ENCODE assay signal across 8 mouse cellular contexts in the genomic region with DNA sequence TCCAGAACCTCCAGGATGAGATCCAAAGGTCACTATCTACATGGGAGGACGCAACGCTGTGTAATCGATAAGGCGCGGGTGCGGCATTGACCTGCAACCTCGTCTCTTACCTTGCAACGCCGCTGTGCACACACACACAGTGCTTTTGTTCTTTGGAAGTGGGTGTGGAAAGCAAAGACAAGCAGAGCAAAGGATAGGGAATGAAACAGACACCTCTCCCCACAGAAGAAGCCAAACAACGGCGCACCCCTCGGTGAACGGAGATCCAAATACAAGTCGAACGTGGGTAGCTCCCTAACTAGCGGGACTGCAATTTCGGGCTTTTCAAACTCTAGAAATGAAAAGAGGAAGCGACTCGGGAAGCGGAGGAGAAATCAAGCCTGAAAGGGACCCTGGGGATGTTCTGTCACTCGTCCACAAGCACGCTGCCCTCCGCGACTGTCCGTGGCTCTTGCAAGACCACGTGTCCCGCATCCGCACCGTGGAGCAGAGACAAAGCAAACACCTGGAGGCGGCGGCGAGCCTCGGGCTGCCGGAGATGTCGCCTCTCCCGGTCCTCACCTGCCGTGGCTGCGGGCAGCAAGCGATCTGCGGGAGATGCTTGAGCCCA. TPM values are rescaled to one million over a fixed set of nuclear protein-coding genes. Genes with fewer than 3 reads are reported as not detected.
DNase-seq lines count a peak whose midpoint lies in the region; ATAC-seq and TF ChIP-seq lines count a peak whose summit lies in the region.

No protein-coding gene starts in this region.

- TF ChIP-seq CTCF in bone marrow macrophage, adult 2 months (IDR thresholded peaks at IDR 0.05; ENCODE audit: low read depth, low read length): no peak
- TF ChIP-seq CTCF in olfactory bulb, adult 2 months (IDR thresholded peaks at IDR 0.05; ENCODE audit: insufficient read depth, low read depth, low read length): no peak

- WGBS in neural tube, embryonic 11.5 days: under 1% methylated on average over 37 of the region's 40 CpGs
- under 1% methylated on average over 40 of the region's 40 CpGs for WGBS in forebrain, embryonic 12.5 days
- under 1% methylated on average over 40 of the region's 40 CpGs for WGBS in liver, embryonic 15.5 days (ENCODE audit: insufficient replicate concordance)
- under 1% methylated on average over 40 of the region's 40 CpGs for WGBS in olfactory bulb, adult 2 months

- H3K27ac ChIP-seq in neural tube, embryonic 11.5 days (ENCODE audit: low read depth, low read length): peak overlapping the region; percentile 77
- peak overlapping the region; percentile 60 for H3K27ac ChIP-seq in bone marrow macrophage, adult 2 months (ENCODE audit: insufficient read depth, low read depth, low read length)
- H3K27ac ChIP-seq in forebrain, embryonic 12.5 days: peak overlapping the region; percentile 84
- peak overlapping the region; percentile 88 for H3K27ac ChIP-seq in liver, embryonic 15.5 days (replicated peaks)
- peak overlapping the region; percentile 47; the same call in 1 of the 2 replicates for H3K27ac ChIP-seq in olfactory bulb, adult 2 months (ENCODE audit: insufficient read depth, low read depth, low read length)

- peaks cover 5% of the 10 kb centered on the region; the same call in 1 of the 2 replicates for H3K4me1 ChIP-seq in neural tube, embryonic 11.5 days (ENCODE audit: control insufficient read depth, insufficient read depth, low read length)
- peaks cover 8% of the 10 kb centered on the region for H3K4me1 ChIP-seq in bone marrow macrophage, adult 2 months (ENCODE audit: control insufficient read depth, insufficient read depth, low read length)
- peaks cover 22% of the 10 kb centered on the region for H3K4me1 ChIP-seq in forebrain, embryonic 12.5 days
- peaks cover 54% of the 10 kb centered on the region for H3K4me1 ChIP-seq in liver, embryonic 15.5 days (replicated peaks)
- peaks cover 6% of the 10 kb centered on the region; the same call in 1 of the 2 replicates for H3K4me1 ChIP-seq in olfactory bulb, adult 2 months (ENCODE audit: control insufficient read depth, insufficient read depth, low read length)

- H3K27me3 ChIP-seq in neural tube, embryonic 11.5 days (ENCODE audit: control insufficient read depth, insufficient read depth, low read length): no peaks in the 10 kb centered on the region
- H3K27me3 ChIP-seq in forebrain, embryonic 12.5 days: no peaks in the 10 kb centered on the region
- no peaks in the 10 kb centered on the region for H3K27me3 ChIP-seq in liver, embryonic 15.5 days

- H3K4me3 ChIP-seq in neural tube, embryonic 11.5 days (ENCODE audit: low read depth, low read length): peak overlapping the region; percentile 92
- H3K4me3 ChIP-seq in bone marrow macrophage, adult 2 months (ENCODE audit: insufficient read depth, low read length): peak overlapping the region; percentile 89
- peak overlapping the region; percentile 86 for H3K4me3 ChIP-seq in forebrain, embryonic 12.5 days (replicated peaks)
- H3K4me3 ChIP-seq in liver, embryonic 15.5 days (replicated peaks): peak overlapping the region; percentile 94
- H3K4me3 ChIP-seq in olfactory bulb, adult 2 months (ENCODE audit: insufficient read depth, low read depth, low read length): peak overlapping the region; percentile 90

- no peak for TF ChIP-seq POLR2A in bone marrow macrophage, adult 2 months (IDR thresholded peaks at IDR 0.05; ENCODE audit: borderline replicate concordance, low read depth, low read length)
- TF ChIP-seq POLR2A in olfactory bulb, adult 2 months (IDR thresholded peaks at IDR 0.05; ENCODE audit: insufficient read depth, low read depth, low read length): no peak

- H3K4me2 ChIP-seq in neural tube, embryonic 11.5 days (ENCODE audit: low read depth): peak overlapping the region; percentile 58
- H3K4me2 ChIP-seq in forebrain, embryonic 12.5 days: peak overlapping the region; percentile 76
- H3K4me2 ChIP-seq in liver, embryonic 15.5 days: peak overlapping the region; percentile 93

- H3K36me3 ChIP-seq in neural tube, embryonic 11.5 days (ENCODE audit: control insufficient read depth, insufficient read depth, low read length): no peaks in the 10 kb centered on the region
- H3K36me3 ChIP-seq in forebrain, embryonic 12.5 days (replicated peaks): no peaks in the 10 kb centered on the region
- H3K36me3 ChIP-seq in liver, embryonic 15.5 days (replicated peaks): no peaks in the 10 kb centered on the region

- peak overlapping the region; percentile 88 for H3K9ac ChIP-seq in neural tube, embryonic 11.5 days (ENCODE audit: low read length)
- peak overlapping the region; percentile 75 for H3K9ac ChIP-seq in forebrain, embryonic 12.5 days
- H3K9ac ChIP-seq in liver, embryonic 15.5 days: peak overlapping the region; percentile 80

- ATAC-seq in neural tube, embryonic 11.5 days (ENCODE audit: insufficient read depth, low FRiP score, low TSS enrichment): peak; percentile 66
- peak; percentile 66 for ATAC-seq in forebrain, embryonic 12.5 days (ENCODE audit: low FRiP score)
- ATAC-seq in inflammation-experienced regulatory T-cells, adult 6 months: peak; percentile 7
- ATAC-seq in liver, embryonic 15.5 days (ENCODE audit: insufficient read depth): peak; percentile 33

- DNase-seq in neural tube, embryonic 11.5 days (ENCODE audit: low spot score): peak; percentile 41
- no peak for DNase-seq in neural tube, embryonic 10.5 days (ENCODE audit: extremely low spot score, low spot score)
- no peak for DNase-seq in right cerebral cortex, postnatal 4 days

- H3K9me3 ChIP-seq in neural tube, embryonic 11.5 days (ENCODE audit: control insufficient read depth, low read length): no peaks in the 10 kb centered on the region
- H3K9me3 ChIP-seq in forebrain, embryonic 12.5 days: no peaks in the 10 kb centered on the region
- H3K9me3 ChIP-seq in liver, embryonic 15.5 days (replicated peaks): no peaks in the 10 kb centered on the region

RNA-seq across cellular contexts. Expression of gene Gin1, which starts 0.6 kb away (rescaled TPM):
- 12.2 and 15.4 TPM in 2 replicates for polyA plus RNA-seq in neural tube, embryonic 11.5 days (2014; fragmentation: Nextera tagmentation; extraction: Ambion mirVana)
- 12.7 and 19.5 TPM in 2 replicates for polyA plus RNA-seq in bone marrow macrophage, adult 2 months (2012; ENCODE audit: insufficient read depth, insufficient read length, missing spikeins)
- 20.3 and 21.8 TPM in 2 replicates for polyA plus RNA-seq in forebrain, embryonic 12.5 days (2016; fragmentation: Nextera tagmentation; extraction: Ambion mirVana)
- polyA plus RNA-seq in inflammation-experienced regulatory T-cells, adult 6 months (2017; shearing (Covaris generic)): 10 to 100 TPM; 18.8 to 27.8 (median 21.5) TPM
- 9.4 and 11.0 TPM in 2 replicates for polyA plus RNA-seq in liver, embryonic 15.5 days (2015; fragmentation: Nextera tagmentation; extraction: Ambion mirVana)
- polyA plus RNA-seq in olfactory bulb, adult 2 months (2012; ENCODE audit: insufficient read depth, insufficient read length, low replicate concordance, missing spikeins): not detected in 2 replicates

RNA-seq across cellular contexts. Expression of gene Ppip5k2, which starts 0.8 kb away (rescaled TPM):
- polyA plus RNA-seq in neural tube, embryonic 11.5 days (2014; fragmentation: Nextera tagmentation; extraction: Ambion mirVana): 50.2 and 54.9 TPM in 2 replicates
- 18.7 and 21.2 TPM in 2 replicates for polyA plus RNA-seq in bone marrow macrophage, adult 2 months (2012; ENCODE audit: insufficient read depth, insufficient read length, missing spikeins)
- polyA plus RNA-seq in forebrain, embryonic 12.5 days (2016; fragmentation: Nextera tagmentation; extraction: Ambion mirVana): 56.9 and 58.2 TPM in 2 replicates
- 10 to 100 TPM; 30.7 to 38.6 (median 38.6) TPM for polyA plus RNA-seq in inflammation-experienced regulatory T-cells, adult 6 months (2017; shearing (Covaris generic))
- 10.2 and 10.3 TPM in 2 replicates for polyA plus RNA-seq in liver, embryonic 15.5 days (2015; fragmentation: Nextera tagmentation; extraction: Ambion mirVana)
- polyA plus RNA-seq in olfactory bulb, adult 2 months (2012; ENCODE audit: insufficient read depth, insufficient read length, low replicate concordance, missing spikeins): not detected in 2 replicates

Comparison
In these comparisons a context has a peak if more than half of its experiments do, and no peak if none do; other contexts are left out.
1. ATAC-seq: peak in every context shown above with its lines; median percentile 66 in neural tube, embryonic 11.5 days; 66 in forebrain, embryonic 12.5 days; 33 in liver, embryonic 15.5 days; 7 in inflammation-experienced regulatory T-cells, adult 6 months.